Mouse (Mus musculus) common myeloid progenitor, adult 5-6 weeks (primary cell): ENCODE measurements around the gene Mrpl33. TPM values are rescaled to one million over a fixed set of nuclear protein-coding genes. Genes with fewer than 3 reads are reported as not detected.

Experiments used
- ATAC-seq: replicated peaks from 2 replicates; pipeline ENCODE4 v1.8.0; 2016; ENCODE audit warnings: low read depth, mild to moderate bottlenecking, moderate TSS enrichment, inconsistent platforms; ENCODE audit not compliant: poor library complexity, severe bottlenecking
- total RNA-seq: library from RNA; stranded (forward); fragments of 200-1000, 187-1606 nt; gene quantifications from 2 replicates; pipeline ENCODE4 v1.2.3, GENCODE M21; 2017

Mrpl33 gene
- total RNA-seq, 1 experiment from 2014 or later: 133 TPM

DNA sequence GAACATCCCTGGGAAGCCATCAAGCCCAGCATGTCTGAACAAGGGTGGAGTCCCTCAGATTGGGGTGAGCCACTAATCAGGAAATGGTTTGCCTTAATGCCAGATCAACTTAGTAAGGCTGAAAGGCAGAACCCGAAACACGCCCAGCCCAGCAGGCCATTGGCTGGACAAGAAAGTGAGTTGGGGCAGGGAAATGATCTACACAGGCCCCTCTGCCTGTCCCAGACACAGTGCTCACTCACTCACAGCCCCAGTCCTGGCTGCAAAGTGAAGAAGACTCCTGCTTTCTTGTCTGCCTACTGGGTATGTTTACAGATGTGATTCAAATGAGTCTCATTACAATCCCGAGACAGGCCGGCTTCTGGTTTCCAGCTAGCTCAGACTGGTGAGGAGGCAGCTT, 37.4 kb downstream of the Mrpl33 start:
- ATAC-seq: no peak

DNA sequence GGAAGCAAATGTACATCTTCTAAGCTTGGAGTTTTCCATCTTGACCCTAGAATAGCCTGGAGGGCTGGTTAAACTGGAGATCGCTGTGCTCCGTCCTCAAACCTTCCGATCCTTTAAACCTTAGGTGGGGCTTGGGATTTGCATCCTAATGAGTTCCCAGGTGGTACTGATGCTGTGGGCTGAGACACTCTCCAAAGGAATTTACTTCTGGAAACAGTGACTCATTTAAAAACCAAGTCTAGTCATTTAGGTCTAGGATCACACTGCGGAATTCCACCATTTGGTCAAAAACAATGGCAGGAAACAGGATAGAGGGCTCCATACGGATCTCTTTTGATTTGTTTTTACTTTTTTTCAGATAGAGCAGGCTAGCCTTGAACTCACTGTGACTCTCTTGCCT, 37.9 kb downstream of the Mrpl33 start:
- ATAC-seq: no peak

DNA sequence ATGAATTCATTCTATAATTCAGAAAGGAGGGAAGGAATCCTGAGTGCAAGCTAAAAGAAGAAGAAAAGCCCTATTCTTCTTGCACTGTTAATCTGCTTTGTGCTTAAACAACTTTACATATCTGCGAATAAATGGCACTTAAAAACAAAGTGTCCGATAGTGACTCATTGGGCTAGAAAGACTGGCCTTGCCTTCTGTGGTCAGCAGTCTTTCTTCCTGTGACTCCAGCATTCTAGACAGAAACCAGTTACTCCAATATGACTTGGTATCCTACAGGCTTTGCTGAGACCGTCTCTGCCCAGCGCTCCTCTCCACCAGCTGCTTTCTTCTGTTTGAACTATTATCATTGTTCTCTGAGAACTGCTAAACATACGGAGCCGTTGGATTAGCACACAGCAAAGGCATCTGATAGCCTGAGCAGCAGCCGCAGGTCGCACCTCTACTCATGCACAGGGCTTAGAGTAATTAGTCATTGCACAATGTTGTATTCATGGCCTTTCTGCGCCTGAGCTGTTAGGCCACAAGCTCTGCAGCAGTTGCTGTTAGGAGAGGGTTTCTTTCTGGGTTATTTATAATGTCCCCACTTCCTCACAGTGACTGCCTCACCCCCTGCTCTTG, 40.0 kb downstream of the Mrpl33 start:
- peak; percentile 91 for ATAC-seq

DNA sequence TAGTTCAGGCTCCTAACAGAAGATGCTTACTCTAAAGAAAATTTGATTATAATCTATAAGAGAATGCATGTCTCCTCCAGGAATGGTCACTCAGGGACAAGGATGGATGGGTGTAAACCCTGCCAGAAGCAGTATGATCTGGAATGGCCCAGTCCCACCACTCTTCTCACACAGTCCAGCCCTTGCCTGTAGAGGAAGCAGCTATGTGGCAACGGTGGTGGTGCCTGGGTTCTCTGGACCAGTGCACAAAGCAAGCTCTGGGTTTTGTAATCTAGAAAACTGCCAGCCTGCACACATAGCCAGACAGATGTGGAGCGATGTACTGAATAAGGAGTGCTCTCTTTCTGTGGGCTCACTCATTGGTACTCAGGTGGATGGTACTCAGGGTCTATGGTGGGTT, 43.8 kb downstream of the Mrpl33 start:
- no peak for ATAC-seq

DNA sequence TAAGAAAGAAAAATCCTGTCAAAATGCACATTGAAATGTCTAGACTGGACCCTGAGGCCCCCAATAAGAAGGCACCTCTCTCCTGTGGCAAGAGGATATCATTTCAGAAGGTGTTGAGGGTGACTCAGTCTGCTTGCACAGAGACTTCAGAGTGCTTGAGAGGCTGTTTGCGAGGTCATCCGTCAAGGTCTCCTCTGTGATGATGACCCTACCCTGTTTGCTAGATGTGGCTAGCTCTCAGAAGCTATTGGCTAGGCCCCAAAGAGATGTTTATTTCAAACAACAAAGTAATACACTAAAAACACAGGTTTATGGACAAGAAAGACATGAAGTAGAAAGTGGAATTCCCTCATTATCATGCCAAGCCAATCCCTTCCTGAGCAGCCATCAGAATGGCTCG, 45.6 kb downstream of the Mrpl33 start:
- no peak for ATAC-seq

DNA sequence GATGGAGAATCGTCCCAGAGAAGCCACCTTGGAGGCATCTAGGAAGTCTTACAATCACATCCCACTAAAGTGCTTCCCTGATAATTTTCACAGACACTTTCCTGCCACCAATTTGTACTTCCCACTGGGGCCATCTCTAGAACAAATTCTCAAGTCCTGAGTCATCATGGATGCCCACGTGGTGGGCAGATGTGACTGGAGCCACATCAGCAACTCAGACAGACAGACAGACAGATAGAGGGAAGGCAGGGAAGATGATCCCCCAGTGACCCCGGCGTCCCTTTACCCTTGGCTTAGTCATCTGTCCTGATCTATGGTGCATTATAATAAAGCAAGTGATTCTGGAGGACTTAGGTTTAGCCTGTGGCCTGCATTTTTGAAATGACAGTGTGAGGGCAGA, 47.5 kb downstream of the Mrpl33 start:
- no peak for ATAC-seq

DNA sequence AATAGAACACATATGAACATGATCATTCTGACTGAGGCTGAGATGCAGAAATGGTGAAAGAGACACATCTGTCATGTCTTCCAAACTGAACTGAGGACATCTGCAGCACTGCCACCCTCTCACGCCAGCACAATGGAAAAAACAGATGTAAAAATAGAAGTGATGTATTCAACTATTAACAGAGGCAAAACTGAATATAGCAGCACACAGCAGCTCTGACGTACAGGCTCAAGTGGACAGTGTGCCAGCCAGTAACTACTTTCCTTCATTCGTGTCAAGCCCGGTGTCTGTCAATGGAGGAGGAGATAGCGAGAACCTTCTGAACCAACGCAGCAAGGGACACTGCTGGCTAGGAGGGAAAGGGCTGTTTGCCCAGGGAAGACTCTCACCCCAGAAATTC, 48.1 kb downstream of the Mrpl33 start:
- no peak for ATAC-seq

DNA sequence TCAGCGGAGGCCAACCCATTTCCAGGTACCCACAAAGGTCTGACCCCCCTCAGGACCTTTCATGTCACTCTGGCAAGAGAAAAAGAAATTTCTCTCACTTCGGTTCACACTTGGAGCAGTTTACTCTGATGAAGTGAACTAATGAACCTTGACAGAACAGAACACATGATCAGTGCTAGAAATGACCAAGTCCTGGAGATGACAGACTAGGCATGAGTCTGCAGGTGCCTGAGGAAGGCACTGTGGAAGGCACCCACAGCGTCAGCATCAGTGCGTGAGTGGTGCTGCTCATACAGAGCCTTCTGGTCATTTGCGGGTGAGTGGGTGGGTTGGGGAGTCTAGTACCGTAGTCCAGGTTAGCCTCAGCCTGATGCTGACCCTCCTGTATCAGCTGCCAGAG, 49.1 kb downstream of the Mrpl33 start:
- ATAC-seq: no peak

DNA sequence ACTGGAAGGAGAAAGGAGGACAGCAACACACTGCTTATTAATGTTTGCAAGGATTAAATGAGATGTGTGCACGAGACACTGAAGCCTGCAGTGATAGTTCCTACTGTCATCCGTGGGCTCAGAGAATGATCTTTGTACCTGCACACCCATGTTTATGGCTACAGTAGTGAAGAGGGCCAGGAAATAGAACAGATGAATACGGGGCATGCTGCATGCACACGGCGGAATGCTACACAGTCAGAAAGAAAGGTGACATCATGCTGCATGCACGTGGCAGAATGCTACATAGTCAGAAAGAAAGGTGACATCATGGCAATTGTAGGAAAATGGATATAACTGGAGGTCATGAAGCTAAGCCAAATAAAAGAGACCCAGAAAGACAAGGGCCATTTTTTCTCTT, 49.8 kb downstream of the Mrpl33 start:
- ATAC-seq: no peak

DNA sequence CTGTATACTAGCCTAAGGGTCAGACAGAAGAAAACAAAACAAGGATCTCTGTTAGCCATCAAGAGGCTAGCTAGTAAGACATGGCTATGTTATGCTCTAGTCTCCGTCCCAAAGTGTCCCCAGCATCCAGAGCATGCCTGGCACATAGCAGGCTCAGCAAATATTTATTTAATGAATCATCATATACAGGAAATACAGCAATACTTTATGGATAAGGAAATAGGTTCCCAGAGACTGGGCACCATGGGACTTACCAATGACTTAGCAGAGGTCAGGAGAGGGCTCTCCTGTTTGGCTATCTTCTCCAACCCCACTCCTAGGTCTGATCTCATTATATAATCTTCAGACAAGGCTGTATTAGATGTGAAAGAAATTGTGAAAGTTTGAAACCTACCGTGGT, 50.6 kb downstream of the Mrpl33 start:
- no peak for ATAC-seq

DNA sequence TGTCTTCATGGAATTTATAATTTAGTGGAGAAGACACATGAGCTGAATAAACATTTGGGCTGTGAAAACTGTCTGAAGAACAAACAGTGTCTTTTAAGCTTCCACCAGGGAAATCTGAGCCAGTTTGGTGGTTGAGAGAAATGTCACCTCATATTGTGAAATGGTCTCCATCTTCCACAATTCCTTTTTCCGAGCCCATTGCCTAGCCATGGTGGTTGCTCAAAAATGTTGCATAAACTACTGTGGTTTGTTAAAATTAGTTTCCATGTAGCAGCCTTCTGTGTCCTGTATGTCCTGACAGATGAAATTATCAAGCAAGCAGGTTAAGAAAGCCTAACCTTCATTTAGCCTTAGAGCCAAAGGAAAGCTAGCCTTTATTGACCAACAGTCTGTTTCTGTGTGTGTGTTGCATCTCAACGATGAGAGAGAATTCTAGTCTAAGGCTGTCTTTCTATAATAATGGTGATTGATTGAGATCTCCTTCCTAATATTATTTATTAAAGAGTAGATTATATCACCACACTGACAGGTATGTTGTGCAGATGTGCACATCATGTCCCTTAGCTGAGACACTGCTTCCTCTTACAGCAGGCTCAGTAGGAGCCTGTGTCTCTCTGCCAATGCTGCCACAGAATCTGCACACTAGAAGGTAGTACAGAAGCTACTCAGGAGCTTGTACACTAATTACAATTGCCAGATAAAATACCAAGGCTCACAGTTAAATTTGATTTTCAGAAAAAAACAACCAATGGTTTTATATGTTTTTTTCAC, 54.0 kb downstream of the Mrpl33 start:
- peak; percentile 63; the same call in 1 of the 2 replicates for ATAC-seq

DNA sequence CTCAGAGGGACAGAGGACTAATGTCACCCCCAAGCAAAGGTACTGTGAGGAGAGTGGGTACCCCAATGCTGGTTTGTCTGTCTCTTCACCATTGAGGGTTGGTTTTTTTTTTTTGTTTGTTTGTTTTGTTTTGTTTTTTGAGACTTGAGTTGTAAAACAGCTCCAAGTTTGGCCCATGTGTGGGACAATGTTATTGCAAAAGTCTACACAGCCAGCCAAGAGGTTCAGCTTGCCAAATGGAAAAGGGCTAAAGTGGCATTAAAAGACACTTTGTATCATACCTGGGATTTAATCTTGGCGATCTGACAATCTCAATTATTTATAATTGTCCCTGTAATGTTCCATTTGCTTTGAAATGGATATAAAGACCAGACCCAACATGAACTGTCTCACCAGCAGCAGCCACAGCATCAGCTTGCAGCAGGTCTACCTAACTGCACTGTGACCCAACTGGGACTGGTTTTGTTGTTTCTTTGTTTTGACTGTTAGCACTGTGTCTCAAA, 59.0 kb downstream of the Mrpl33 start:
- ATAC-seq: no peak

DNA sequence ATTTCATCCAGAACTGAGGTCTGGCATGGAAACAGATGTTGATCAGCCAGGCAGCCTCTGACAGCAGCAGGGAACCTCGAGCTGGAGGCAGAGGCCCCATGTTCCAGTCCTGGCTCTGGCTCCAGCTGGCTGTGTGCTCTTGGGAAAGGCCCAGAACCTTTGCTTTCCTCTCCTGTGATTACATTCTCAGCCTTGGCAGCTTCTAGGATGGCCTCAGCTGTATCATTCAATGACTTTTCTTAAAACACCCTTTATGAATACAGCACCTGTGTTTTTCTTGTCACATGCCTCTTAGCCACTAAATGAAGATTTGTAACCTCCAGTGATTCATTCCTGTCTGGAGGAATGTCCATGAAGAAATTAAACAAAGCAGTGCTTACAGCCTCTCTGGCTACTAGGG, 69.4 kb downstream of the Mrpl33 start:
- no peak for ATAC-seq

DNA sequence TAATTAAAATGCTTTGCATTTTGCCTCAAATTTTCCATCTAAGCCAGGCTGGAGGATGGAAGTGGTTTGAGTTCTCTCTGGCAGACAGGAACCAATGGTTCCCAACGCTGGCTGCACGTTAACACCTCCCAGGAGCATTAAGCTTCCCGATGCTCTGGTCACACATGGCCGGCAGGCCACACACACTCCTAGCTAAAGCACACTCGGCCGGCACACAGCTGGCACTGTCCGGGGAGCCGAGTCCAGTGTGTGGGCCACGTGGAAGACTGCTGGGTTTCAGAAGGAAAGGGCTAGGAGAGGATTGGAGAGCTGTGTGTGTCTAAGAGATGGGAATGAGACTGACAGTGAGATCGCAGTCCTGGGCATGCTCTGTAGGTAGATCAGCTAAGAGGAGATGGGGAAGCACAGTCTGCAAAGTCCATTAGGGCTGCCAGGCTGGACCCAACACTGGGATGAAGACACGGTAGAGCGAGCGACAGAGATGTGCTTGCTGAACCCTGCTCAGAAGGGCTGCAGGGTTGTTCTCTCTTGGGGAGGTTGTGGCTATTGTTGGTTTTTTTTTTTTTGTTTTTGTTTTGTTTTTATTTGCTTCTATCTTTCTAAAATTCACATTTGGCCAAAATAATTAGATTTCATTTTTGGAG, 71.7 kb downstream of the Mrpl33 start:
- no peak for ATAC-seq

DNA sequence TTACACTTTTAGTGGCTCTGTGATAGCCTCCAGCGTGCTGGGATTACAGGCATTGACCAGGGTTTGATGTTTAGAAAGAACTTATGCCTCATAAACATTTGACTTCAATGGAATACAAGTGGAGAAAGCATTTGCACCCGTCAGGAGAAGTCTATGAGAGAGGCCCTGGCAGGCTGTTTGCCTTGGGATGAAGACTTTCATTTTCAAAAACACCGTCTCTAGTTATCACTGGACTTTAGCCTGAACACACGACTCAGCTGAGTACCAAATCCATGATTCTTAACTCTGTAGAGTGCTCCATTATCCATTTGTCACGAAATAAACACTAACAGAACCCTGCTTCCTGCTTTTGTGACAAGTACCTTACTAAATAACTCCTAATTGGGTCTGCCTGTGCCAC, 73.2 kb downstream of the Mrpl33 start:
- ATAC-seq: no peak

DNA sequence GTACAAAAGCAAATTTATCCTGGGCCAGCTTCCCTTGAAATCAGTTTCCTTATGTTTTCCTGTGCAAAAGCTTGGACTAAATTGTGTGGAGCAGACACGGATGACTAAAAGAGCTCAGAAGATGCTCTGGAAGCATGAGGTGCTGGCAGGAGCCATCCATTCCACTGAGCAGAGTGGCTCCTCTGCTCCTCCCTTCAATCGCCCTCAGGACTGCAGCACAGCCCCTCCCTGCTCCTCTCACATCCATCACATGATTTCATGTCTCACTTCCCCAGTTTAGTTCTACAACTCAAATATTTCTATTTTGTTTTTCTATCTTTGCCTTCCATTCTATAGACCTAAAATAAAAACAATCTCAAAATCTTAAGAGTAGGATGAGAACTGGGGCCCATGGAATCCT, 74.4 kb downstream of the Mrpl33 start:
- ATAC-seq: no peak

DNA sequence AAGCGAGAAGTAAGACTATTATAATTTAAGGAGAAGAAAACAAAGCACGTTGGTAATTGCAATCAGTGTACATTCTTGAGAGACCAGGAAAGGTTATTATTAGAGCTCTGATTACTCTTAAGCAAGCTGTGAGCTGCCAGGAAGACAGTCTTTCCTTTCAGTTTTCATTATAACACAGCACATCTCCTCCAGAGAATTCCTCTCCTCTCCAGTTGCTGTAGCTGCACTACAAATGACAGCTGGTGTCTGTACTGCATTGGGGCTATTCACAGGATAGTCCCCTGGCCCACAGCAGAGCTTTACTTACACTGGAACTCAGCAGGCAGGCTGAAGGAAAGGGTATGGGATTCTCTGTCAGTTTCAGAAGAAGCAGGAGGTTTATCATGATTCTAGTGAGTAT, 76.7 kb downstream of the Mrpl33 start:
- ATAC-seq: no peak

DNA sequence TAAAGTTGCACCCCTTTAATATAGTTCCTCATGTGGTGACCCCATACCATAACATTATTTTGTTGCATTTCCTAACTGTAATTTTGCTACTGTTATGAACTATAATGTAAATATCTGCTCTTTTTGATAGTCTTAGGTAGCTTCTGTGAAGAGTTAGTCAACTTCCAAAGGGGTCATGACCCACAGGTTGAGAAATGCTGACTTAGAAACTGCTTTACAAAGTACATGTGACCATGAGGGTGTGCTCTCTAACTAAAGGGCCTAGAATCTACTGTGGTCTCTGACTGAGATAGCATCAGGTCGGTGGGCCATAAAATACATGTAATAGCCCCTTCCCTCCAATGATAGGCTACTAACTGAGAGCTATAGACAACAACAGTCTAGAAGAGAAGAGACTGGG, 81.3 kb downstream of the Mrpl33 start:
- no peak for ATAC-seq

DNA sequence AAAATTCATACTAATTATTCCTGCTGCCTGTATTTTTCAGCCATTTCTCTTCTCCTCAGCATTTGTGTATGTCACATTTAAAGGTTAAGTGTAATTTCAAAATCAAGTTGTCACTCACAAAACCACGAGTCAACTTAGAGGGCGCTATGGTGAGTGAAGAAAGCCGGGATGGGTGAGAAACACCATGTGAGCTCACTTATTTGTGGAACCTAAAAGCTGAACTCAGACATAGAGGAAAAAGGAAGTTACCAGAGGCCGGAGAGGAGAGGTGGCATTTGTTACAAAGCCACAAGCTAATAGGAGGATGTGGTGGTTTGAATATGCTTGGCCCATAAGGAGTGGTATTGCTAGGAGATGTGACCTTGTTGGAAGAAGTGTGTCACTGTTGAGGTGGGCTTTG, 83.4 kb downstream of the Mrpl33 start:
- no peak for ATAC-seq

DNA sequence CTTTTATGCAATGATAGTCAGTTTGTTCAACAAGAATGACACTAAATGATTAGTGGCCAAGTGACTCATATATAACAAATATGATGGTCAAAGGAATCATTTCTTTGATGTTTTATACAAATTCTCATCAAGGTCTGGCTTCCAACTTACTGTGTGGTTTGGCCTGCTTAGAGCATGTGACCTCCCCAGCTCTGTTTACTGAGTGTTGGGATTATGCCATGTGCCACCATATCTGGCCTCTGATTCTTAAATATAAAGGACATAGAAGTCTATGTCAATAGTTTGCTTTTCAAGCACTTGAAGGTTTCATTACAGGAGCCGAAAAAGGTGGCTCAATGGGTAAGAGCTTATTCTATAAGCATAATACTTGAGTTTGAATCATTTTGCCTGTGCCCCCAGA, 85.6 kb downstream of the Mrpl33 start:
- no peak for ATAC-seq

DNA sequence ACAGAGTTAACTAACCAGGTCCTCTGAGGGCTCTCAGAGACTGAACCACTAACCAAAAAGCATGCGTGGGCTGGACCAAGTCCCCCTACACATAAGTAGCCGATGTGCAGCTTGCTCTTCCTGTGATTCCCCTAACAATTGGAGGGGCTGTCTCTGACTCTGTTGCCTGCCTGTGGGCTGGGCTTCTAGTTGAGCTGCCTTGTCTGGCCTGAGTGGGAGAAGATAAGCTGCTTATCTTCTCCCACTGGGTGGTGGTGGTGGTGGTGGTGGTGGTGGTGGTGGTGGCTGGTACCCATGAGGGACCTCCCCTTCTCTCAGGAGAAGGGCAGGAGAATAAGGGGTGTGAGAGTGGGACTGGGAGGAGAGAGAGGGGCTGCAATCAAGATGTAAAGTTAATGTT, 89.3 kb downstream of the Mrpl33 start:
- ATAC-seq: peak; percentile 77; the same call in 1 of the 2 replicates
